Mouse (Mus musculus) bone marrow macrophage, adult 2 months (primary cell): ENCODE measurements around the gene Ric1.

Source experiments
- CTCF ChIP-seq: IDR thresholded peaks from 2 replicates; pipeline ENCODE4 v1.5.1; 2012; ENCODE audit warnings: low read depth, mild to moderate bottlenecking, low read length, moderate library complexity
- POLR2A ChIP-seq: IDR thresholded peaks from 2 replicates; pipeline ENCODE4 v1.6.1; 2012; ENCODE audit warnings: mild to moderate bottlenecking, low read depth, low read length, borderline replicate concordance

DNA sequence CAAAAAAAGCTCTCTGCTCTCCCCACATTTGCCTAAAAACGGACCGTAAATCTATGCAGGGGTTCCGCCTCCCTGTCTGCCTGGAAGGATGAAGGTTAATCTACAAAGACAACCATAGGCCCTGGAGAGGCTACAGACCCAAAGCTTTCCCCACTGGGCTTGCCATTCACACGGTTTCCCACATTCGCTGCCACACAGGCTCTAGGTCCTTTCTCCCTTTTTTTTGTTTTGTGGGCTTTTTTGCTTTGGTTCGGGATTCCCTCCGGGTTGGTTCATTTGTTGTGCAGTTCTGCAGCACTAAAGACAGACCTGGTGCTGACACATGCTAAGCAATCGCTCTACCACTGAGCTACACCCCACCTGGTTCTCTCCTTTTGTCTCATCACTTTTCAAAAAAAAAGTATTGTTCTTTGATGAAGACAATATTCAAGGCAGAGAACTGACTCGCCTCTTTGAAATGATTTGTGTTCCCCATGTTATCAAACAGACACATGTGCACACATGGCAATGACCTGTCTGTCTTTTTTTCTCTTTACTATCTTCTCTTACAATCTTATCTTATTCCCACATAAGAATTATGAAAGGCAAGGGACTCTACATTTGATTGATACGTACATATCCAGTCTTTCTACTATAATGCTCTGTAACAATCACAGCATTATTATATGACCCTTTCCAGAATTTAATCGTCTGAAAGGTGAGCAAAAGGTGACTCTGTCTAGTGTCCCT lies 121.3 kb downstream of the Ric1 start:
- TF ChIP-seq CTCF = no peak
- TF ChIP-seq POLR2A = no peak
